Mouse (Mus musculus) layer of hippocampus, adult 2 months (tissue): ENCODE data around the gene Cbx1. TPM values are rescaled to one million over a fixed set of nuclear protein-coding genes. Genes with fewer than 3 reads are reported as not detected.
"Not testable (repeated sequence)": the region's sequence is repeated elsewhere in the genome, so short reads cannot be mapped to it uniquely, and the experiment has no call there.

Experiments
- DNase-seq, 2 experiments: peaks; one replicate each; pipeline ENCODE4 v3.0.0; 2022; ENCODE audit warnings: low spot score in 2 of 2
- H3K27ac ChIP-seq: fragments of 200-600 bp; 2 replicates; pipeline ENCODE4 v1.8.1; 2022
- H3K4me3 ChIP-seq: fragments of 200-600 bp; 2 replicates; pipeline ENCODE4 v1.8.1; 2022; ENCODE audit warnings: mild to moderate bottlenecking
- CTCF ChIP-seq: fragments of 200-600 bp; conservative IDR thresholded peaks from 2 replicates; pipeline ENCODE4 v1.8.1; 2022; ENCODE audit warnings: antibody characterized with exemption, mild to moderate bottlenecking, moderate library complexity
- microRNA-seq, 2 experiments: library from miRNA; unstranded; fragments of <30 nt; microRNA quantifications; one replicate each; pipeline ENCODE4 v1.2.0; 2021
- total RNA-seq, 2 experiments: library from RNA; stranded (reverse); gene quantifications; 2 replicates each; pipeline ENCODE4 v1.2.3; 2021

Gene Cbx1
- total RNA-seq, 2 experiments from 2014 or later = 44.6 to 47.4 TPM

GRCm38 (mm10) chr11:96839877-96840276 lies 51.0 kb downstream of the Cbx1 start:
- no peak for TF ChIP-seq CTCF
- H3K27ac ChIP-seq = peak overlapping the region; percentile 80
- DNase-seq = no peak
- H3K4me3 ChIP-seq = no peak overlapping the region

GRCm38 (mm10) chr11:96840290-96840689 lies 51.4 kb downstream of the Cbx1 start:
- Histone ChIP-seq H3K4me3 (no peak overlapping the region), H3K27ac (peak overlapping the region; percentile 80)
- no peak for TF ChIP-seq CTCF
- peak; percentile 61 to 74 for DNase-seq

- TF ChIP-seq CTCF = no peak
- no peak overlapping the region for H3K27ac ChIP-seq
- DNase-seq = no peak
- H3K4me3 ChIP-seq = no peak overlapping the region
Observed at GRCm38 (mm10) chr11:96843627-96844026, 54.7 kb downstream of the Cbx1 start.

- Histone ChIP-seq H3K4me3 (no peak overlapping the region), H3K27ac (no peak overlapping the region)
- DNase-seq = no peak
- TF ChIP-seq CTCF = no peak
Observed at GRCm38 (mm10) chr11:96847240-96847639, 58.3 kb downstream of the Cbx1 start.

GRCm38 (mm10) chr11:96848694-96849093 lies 59.8 kb downstream of the Cbx1 start:
- H3K27ac ChIP-seq = no peak overlapping the region
- DNase-seq = no peak
- no peak overlapping the region for H3K4me3 ChIP-seq
- TF ChIP-seq CTCF = no peak

- DNase-seq = not testable (repeated sequence)
- peak overlapping the region; percentile 56; the same call in 1 of the 2 replicates for H3K4me3 ChIP-seq
Observed at GRCm38 (mm10) chr11:96849145-96849544, 60.2 kb downstream of the Cbx1 start.

GRCm38 (mm10) chr11:96849681-96850467 lies 60.9 kb downstream of the Cbx1 start, which contains the start of gene Copz2:
Gene Copz2 (plus strand): TSS chr11:96849870.
- no peak for DNase-seq
- no peak for TF ChIP-seq CTCF
- Histone ChIP-seq H3K4me3 (peak within 1 kb of the TSS; percentile 56), H3K27ac (no peak within 1 kb of the TSS)

More at GRCm38 (mm10) chr11:96849145-96849544, 60.2 kb downstream of the Cbx1 start:
- not testable (repeated sequence) for H3K27ac ChIP-seq
- TF ChIP-seq CTCF = 0 out of 2 replicates have a peak, but pooled peaks have one; percentile 22

GRCm38 (mm10) chr11:96857446-96857845 lies 68.5 kb downstream of the Cbx1 start:
- DNase-seq = no peak
- no peak overlapping the region for H3K27ac ChIP-seq
- TF ChIP-seq CTCF = no peak
- H3K4me3 ChIP-seq = no peak overlapping the region

Small RNAs within 50 kb of the gene (microRNA-seq; reads per million reads assigned to microRNA genes)
- gene Mir152 = 41.1 to 46.3 reads per million in 2 experiments

Other genes with a start within 250 kb of the Cbx1 start
- 10 to 100 TPM; 52.5 to 56.7 TPM for gene Snx11, start 11.6 kb upstream of the Cbx1 start, total RNA-seq
- gene Nfe2l1, start 40.8 kb downstream of the Cbx1 start, total RNA-seq = 100 to 1,000 TPM; 221 to 229 TPM
- 1 to 10 TPM; 5.9 to 7.0 TPM for gene Copz2, start 60.7 kb downstream of the Cbx1 start, total RNA-seq
- gene Cdk5rap3, start 127.4 kb downstream of the Cbx1 start, total RNA-seq = 10 to 100 TPM; 34.5 to 41.6 TPM
- not detected for gene Prr15l, start 139.0 kb downstream of the Cbx1 start, total RNA-seq
- gene Pnpo, start 154.9 kb downstream of the Cbx1 start, total RNA-seq = 10 to 100 TPM; 36.7 to 36.8 TPM
- gene Sp2, start 193.8 kb downstream of the Cbx1 start, total RNA-seq = 10 to 100 TPM; 15.9 to 17.2 TPM
- 1 to 10 TPM in 1 of 2 experiments, under 1 TPM in 1; 0.79 to 1.2 TPM for gene Sp6, start 224.3 kb downstream of the Cbx1 start, total RNA-seq
- gene Scrn2, start 240.8 kb downstream of the Cbx1 start, total RNA-seq = 1 to 10 TPM; 4.9 to 5.5 TPM